Mouse (Mus musculus): ENCODE results near the gene Gm10392.

Gene Gm10392

DNA sequence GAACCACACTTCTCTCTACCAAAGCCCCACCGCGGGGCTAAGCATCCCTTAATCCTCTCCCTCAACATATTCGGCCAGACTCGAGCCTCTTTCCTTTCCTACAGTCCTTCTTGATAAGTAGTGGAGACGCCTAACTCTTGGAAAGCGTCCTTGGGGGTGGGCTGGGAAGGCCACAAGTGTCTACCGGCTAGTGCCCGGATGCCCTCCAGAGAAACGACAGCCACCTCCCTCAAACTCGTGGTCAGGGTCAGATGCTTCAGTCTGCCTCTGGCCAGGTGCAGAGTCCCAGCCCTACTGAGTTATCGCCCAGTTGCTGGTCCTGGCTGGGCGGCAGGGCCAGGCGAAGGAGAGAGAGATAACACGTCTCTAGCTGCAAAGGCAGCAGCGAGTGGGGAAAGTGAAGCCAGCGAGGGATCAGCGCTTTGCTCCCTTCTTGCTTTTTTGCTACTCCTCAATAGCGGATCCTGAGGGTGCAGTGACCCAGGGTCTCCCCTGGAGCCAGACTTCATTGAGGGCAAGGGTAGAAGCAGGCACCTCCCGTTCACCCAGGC lies 4.6 kb downstream of the Gm10392 start:
- H3K27me3 ChIP-seq (ENCODE audit: control insufficient read depth, insufficient read depth, low read length, poor library complexity, severe bottlenecking) = no peaks in the 10 kb centered on the region
- DNase-seq (ENCODE audit: low read depth, low spot score) = peak; percentile 31

DNA sequence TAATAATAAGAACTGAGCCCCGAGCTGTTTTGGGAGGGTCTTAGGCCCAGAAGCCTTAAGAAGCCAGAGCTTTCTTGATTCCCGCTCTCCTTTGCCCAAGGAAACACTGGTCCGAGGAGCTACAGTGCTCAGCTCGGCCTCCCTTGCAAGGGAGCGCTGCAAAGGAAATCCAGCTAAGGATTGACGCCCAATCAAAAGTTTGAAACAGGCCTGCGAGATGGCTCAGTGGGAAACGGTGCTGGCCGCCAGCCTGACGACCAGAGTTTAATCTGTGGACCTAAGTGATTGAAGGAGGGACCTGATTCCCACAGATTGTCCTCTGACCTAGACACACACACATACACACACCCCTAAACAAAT lies 5.2 kb downstream of the Gm10392 start:
- H3K27me3 ChIP-seq (ENCODE audit: control insufficient read depth, insufficient read depth, low read length, poor library complexity, severe bottlenecking) = no peaks in the 10 kb centered on the region
- no peaks in the 10 kb centered on the region for H3K36me3 ChIP-seq (ENCODE audit: control insufficient read depth, insufficient read depth, low read length, poor library complexity, severe bottlenecking)
- DNase-seq (ENCODE audit: low read depth, low spot score) = no peak

More for the DNA sequence above, 4.6 kb downstream of the Gm10392 start:
- no peaks in the 10 kb centered on the region for H3K36me3 ChIP-seq (ENCODE audit: control insufficient read depth, insufficient read depth, low read length, poor library complexity, severe bottlenecking)

DNA sequence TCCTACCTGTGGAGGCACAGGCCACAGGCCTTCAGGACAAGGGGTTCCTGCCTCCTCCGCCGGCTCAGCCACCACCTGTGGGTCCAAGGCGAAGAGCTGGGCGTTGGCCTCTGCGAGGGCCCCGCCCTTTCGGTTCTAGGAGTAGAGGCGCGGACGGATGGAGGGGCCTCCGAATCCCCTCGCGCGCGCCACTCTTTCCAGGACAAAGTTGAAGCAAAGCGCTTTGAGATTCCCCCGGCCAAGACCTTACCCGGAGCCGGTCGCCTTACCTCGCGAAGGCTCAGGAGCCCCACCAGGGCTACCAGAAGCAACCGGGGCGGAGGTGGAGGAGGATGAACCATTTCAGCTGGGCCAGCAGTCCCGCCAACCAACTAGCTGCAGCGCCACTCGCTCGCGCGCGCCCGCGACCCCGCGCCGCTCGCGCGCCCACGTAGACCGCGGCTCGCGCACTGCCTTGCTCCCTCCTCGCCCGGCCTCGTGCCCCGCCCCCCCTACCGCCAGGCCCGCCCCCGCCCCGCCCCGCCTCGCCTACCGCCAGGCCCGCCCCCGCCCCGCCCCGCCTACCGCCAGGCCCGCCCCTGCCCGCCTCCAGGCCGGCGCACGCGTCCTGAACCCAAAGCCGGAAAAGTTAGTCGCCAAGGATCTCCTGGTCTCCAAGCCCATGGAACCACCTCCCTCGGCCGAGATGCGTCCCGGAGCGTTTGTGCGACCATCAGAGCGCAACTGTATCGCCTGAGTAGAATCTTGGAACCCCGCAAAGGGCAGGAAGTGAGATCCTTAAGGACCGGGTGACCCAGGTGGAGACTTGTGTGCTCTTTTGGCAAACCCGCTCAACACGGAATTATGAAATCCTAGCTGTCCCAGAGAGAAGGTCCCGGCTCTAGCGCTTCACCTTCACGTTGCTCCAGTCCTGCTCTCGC lies 5.8 kb downstream of the Gm10392 start:
- Histone ChIP-seq H3K27me3 (ENCODE audit: control insufficient read depth, insufficient read depth, low read length, poor library complexity, severe bottlenecking) (no peaks in the 10 kb centered on the region), H3K36me3 (ENCODE audit: control insufficient read depth, insufficient read depth, low read length, poor library complexity, severe bottlenecking) (no peaks in the 10 kb centered on the region)
- peak; percentile 91 for DNase-seq (ENCODE audit: low read depth, low spot score)

DNA sequence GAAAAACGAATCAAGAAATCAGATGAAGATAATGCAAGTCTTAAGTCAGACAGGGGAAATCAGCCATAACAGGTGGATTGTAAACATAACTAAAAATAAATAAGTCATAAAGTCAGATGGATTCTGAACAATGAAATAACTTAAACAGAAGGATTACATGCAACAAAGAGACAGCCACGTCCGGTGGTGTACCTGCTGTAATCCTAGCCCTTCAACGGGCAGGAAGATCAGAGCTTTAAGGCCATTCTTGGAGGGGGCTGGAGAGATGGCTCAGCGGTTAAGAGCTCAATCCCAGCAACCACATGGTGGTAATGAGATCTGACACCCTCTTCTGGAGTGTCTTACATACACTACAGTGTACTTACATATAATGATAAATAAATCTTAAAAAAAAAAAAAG lies 7.7 kb downstream of the Gm10392 start:
- DNase-seq (ENCODE audit: low read depth, low spot score) = no peak
- Histone ChIP-seq H3K36me3 (ENCODE audit: control insufficient read depth, insufficient read depth, low read length, poor library complexity, severe bottlenecking) (no peaks in the 10 kb centered on the region; the same call in none of the 2 replicates), H3K27me3 (ENCODE audit: control insufficient read depth, insufficient read depth, low read length, poor library complexity, severe bottlenecking) (no peaks in the 10 kb centered on the region)

DNA sequence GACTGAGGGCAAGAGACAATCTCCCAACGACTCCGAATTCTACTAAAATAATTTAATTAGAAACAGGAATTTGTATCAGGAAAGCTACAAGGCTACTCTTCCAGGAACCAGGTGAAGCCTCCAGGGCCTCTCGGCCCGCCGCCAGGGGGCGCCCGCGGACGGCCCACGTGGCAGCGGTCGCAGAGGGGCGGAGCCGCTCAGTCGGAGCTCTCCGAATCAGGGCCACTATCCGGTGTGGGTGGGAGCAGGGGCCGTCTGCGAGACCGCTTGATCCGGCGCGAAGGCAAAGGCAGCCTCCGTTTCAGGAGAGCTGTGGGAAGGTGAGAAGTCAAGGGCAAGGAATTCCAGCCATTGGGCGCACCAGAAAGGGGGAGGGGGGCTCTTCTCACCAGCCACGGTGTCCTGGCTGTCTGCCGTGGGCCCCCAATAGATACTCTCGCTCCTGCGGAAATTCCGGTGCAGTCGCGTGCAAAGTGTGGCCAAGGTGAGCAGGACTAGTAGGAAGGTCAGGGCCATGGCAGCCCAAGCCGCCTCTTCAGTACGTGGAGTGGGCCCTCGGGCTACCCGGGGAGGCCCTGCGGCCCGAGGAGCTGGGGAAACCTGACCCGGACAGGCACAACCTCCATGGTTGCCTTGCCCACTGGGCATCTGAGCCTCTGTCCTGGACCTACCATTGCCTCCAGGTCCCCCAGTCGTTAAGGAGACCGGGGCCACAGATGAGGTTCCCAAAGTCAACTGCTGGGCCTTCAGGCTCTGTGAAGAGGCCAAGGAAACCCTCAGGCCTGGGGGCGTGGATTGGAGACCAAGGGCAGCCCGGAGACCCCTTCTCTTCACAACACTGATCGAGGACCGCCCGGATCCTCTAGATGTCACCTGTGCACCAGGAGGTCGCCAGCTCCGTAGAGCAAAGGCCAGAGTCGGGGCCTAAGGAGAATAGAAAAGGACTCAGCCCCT lies 10.7 kb downstream of the Gm10392 start:
- no peaks in the 10 kb centered on the region for H3K27me3 ChIP-seq (ENCODE audit: control insufficient read depth, insufficient read depth, low read length, poor library complexity, severe bottlenecking)
- peaks cover 2% of the 10 kb centered on the region for H3K36me3 ChIP-seq (ENCODE audit: control insufficient read depth, insufficient read depth, low read length, poor library complexity, severe bottlenecking)
- peak; percentile 89 for DNase-seq (ENCODE audit: low read depth, low spot score)

DNA sequence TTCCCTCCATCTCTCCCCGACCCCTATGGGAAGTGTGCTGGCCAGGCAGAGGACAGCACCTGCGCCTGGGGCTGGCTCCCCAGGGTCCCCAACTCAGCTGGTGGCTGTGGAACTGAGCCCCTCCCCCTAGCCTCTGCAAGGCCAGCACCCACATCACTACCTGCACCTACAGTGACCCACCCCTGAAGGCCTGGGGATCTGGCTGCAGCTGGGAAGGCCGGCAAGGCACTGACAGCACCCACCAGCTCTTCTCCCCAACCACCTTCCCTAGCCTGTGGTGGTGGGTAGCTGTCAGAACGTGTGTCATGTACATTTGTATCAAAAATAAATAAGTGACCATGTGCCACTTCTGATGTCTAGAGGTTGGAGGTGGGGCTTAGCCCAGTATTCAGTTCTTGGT lies 11.6 kb downstream of the Gm10392 start:
- H3K27me3 ChIP-seq (ENCODE audit: control insufficient read depth, insufficient read depth, low read length, poor library complexity, severe bottlenecking) = no peaks in the 10 kb centered on the region
- peaks cover 2% of the 10 kb centered on the region for H3K36me3 ChIP-seq (ENCODE audit: control insufficient read depth, insufficient read depth, low read length, poor library complexity, severe bottlenecking)
- no peak for DNase-seq (ENCODE audit: low read depth, low spot score)

DNA sequence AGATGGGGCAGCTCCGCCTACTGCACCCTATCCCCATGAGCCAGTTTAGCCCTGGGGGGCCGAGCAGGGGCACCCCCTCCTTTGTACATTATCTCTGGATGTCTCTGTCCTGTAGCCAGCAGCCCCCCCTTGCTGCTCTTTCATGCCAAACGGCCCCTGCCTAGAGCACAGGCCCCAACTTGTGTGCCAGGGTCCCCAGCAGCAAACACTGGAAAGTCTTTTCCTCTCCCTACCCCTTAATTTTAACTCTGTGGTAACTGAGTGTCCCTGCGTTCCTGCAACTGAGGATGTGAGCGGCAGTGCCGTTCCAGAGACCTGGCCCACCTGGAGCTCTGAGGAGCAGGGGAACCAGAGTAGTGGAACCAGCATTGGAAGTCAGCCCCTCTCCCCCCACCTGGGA lies 12.1 kb downstream of the Gm10392 start:
- no peaks in the 10 kb centered on the region for H3K27me3 ChIP-seq (ENCODE audit: control insufficient read depth, insufficient read depth, low read length, poor library complexity, severe bottlenecking)
- peaks cover 2% of the 10 kb centered on the region for H3K36me3 ChIP-seq (ENCODE audit: control insufficient read depth, insufficient read depth, low read length, poor library complexity, severe bottlenecking)
- no peak for DNase-seq (ENCODE audit: low read depth, low spot score)

DNA sequence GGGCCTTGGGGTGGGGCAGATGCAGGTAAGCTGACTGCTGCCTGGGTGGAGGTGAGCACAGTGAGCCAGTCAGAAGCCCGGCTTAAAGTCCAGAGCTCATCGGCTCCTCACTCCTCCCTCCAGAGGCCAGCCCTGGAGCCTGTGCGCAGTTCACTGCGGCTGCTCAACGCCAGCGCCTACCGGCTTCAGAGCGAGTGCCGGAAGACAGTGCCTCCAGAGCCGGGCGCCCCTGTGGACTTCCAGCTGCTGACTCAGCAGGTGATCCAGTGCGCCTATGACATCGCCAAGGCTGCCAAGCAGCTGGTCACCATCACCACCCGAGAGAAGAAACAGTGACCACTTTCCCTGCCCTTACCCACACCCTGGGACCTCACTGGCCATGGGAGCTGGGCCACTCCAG lies 12.7 kb downstream of the Gm10392 start:
- Histone ChIP-seq H3K27me3 (ENCODE audit: control insufficient read depth, insufficient read depth, low read length, poor library complexity, severe bottlenecking) (no peaks in the 10 kb centered on the region), H3K36me3 (ENCODE audit: control insufficient read depth, insufficient read depth, low read length, poor library complexity, severe bottlenecking) (peaks cover 2% of the 10 kb centered on the region)
- DNase-seq (ENCODE audit: low read depth, low spot score) = no peak

DNA sequence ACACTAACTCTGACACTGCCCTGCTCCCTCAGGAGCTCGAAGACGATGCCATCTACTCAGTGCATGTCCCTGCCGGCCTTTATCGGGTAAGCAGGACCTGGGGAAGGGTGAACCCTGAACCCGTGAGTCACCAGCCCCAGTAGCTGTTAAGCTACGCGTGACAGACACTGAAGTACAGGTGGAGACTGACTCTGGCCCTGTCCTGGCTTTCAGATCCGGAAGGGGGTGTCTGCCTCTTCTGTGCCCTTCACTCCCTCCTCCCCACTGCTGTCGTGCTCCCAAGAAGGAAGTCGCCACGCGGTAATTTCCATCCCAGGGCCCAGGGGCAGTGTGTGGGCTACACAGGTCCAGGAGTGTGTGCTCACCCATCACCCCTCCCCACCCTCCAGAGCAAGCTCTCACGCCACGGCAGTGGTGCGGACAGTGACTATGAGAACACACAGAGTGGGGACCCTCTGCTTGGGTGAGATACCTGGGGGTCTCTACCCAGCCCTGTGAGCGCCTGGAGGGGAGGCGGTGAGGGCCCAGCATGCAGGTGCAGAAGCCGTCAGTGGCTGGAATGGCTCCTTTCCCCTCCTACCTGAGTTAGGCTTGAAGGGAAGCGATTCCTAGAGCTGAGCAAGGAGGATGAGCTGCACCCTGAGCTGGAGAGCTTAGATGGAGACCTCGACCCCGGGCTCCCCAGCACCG lies 13.6 kb downstream of the Gm10392 start:
- H3K27me3 ChIP-seq (ENCODE audit: control insufficient read depth, insufficient read depth, low read length, poor library complexity, severe bottlenecking) = no peaks in the 10 kb centered on the region
- peaks cover 2% of the 10 kb centered on the region for H3K36me3 ChIP-seq (ENCODE audit: control insufficient read depth, insufficient read depth, low read length, poor library complexity, severe bottlenecking)
- no peak for DNase-seq (ENCODE audit: low read depth, low spot score)

DNA sequence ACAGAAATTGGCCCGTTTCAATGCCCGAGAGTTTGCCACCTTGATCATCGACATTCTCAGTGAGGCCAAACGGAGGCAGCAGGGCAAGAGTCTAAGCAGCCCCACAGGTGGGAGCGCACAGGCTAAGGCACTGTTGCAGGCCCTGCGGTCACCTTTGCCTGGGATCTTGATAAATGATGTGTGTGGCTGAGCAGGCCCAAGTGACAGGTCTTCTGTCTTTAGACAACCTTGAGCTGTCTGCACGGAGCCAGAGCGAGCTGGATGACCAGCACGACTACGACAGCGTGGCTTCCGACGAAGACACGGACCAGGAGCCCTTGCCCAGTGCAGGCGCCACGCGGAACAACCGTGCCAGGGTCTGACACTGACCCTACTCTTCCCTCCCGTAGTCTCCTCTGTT lies 14.6 kb downstream of the Gm10392 start:
- H3K36me3 ChIP-seq (ENCODE audit: control insufficient read depth, insufficient read depth, low read length, poor library complexity, severe bottlenecking) = peaks cover 2% of the 10 kb centered on the region
- no peak for DNase-seq (ENCODE audit: low read depth, low spot score)

DNA sequence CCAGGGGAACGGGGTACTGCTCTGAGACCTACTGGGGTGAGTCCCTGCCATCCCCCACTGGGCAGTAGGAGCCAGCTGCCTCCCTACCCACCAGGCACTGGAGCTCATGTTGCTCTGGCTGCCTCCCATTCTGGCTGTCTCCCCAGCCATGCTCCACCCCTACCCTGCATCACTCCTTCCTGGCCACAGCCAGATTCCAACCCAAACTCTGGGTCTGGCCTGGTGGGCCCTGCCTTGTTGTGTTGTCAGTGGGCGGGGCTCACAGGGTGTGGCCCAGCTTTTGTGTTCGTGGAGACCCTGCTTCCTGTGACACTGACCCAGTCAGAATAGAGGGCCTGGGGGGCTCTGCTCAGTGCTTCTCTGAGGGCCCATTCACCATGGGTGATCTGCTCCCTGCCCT lies 15.5 kb downstream of the Gm10392 start:
- Histone ChIP-seq H3K27me3 (ENCODE audit: control insufficient read depth, insufficient read depth, low read length, poor library complexity, severe bottlenecking) (no peaks in the 10 kb centered on the region), H3K36me3 (ENCODE audit: control insufficient read depth, insufficient read depth, low read length, poor library complexity, severe bottlenecking) (peaks cover 2% of the 10 kb centered on the region)
- DNase-seq (ENCODE audit: low read depth, low spot score) = no peak

More for the DNA sequence above, 14.6 kb downstream of the Gm10392 start:
- H3K27me3 ChIP-seq (ENCODE audit: control insufficient read depth, insufficient read depth, low read length, poor library complexity, severe bottlenecking) = no peaks in the 10 kb centered on the region

DNA sequence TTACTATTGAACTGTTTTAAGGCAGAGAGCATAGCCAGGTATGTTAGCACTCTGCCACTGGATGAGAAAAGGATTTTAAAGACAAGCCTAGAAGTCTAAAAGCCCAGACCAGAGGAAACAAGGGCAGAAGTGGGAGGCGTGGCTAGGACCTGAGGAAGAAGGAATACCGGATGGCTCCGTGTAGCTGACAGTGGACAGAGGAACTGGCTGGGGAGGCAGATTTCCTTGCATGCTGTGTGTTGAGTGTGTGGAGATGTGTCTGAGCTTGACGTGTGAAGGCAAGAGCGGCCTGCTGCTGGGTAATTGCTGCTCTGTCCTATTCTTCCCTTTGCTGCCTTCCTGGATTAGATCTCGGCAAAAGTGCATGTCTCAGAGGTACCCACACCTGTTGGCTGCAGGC lies 16.5 kb downstream of the Gm10392 start:
- Histone ChIP-seq H3K27me3 (ENCODE audit: control insufficient read depth, insufficient read depth, low read length, poor library complexity, severe bottlenecking) (no peaks in the 10 kb centered on the region), H3K36me3 (ENCODE audit: control insufficient read depth, insufficient read depth, low read length, poor library complexity, severe bottlenecking) (peaks cover 2% of the 10 kb centered on the region)
- no peak for DNase-seq (ENCODE audit: low read depth, low spot score)

DNA sequence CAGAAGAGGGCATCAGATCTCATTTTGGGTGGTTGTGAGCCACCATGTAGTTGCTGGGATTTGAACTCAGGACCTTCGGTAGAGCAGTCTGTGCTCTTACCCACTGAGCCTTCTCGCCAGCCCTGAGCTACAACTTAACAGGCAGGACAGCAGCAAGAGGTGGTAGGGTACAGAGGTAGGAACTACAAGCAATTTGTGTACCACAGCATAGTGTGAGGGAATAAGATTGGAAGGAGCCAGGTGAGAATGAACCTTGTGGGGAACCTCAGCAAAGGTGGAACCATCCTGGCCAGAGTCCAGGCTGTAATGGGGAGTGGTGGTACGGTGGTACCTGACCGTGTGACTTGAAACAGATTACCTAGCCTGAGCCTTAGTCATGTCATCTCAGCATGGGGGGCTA lies 17.0 kb downstream of the Gm10392 start:
- peaks cover 2% of the 10 kb centered on the region for H3K36me3 ChIP-seq (ENCODE audit: control insufficient read depth, insufficient read depth, low read length, poor library complexity, severe bottlenecking)
- no peaks in the 10 kb centered on the region for H3K27me3 ChIP-seq (ENCODE audit: control insufficient read depth, insufficient read depth, low read length, poor library complexity, severe bottlenecking)
- no peak for DNase-seq (ENCODE audit: low read depth, low spot score)

DNA sequence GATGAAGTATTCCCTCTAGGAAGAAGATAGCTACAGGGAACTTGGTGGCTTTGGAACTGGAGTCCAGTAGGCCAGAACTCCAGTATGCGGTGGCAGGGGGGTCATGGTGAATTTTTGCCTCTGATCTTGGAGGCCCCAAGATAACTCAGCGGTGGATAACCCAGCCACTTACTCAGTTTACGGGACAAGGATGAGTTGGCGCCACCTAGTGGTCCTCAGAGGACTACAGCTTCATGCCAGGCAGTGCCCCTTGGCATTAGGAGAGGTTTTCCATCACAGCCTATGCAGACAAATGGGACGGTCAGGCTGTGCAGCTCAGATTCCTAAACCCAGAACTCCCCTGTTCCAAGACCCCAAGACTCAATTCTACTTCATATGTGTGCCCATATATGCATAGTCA lies 17.6 kb downstream of the Gm10392 start:
- H3K27me3 ChIP-seq (ENCODE audit: control insufficient read depth, insufficient read depth, low read length, poor library complexity, severe bottlenecking) = no peaks in the 10 kb centered on the region
- peak; percentile 88 for DNase-seq (ENCODE audit: low read depth, low spot score)
- peaks cover 2% of the 10 kb centered on the region for H3K36me3 ChIP-seq (ENCODE audit: control insufficient read depth, insufficient read depth, low read length, poor library complexity, severe bottlenecking)

All from splenic B cell, adult 2 months (primary cell).